Mouse (Mus musculus): ENCODE measurements around the gene Bbs1.

DNA sequence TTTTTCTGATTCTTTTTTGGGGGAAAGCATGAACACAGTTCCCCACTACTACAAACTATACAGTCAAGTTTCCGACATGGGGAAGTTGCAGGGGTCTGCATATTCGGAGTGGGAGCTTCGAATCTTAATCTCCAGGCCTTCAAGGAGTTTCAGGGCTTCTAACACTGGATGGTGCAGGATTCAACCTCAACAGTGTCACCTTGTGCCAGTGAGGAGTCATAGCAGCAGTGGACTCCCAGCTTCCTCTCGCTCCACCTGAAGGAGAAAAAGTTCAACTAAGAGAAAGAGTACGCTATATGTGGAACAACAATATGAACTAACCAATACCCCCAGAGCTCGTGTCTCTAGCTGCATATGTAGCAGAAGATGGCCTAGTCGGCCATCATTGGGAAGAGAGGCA lies 58.9 kb downstream of the Bbs1 start:
- TF ChIP-seq CTCF (IDR thresholded peaks at IDR 0.05; ENCODE audit: borderline replicate concordance, insufficient read depth, low read length) (peak; percentile 62; the same call in 1 of the 2 replicates), POLR2A (IDR thresholded peaks at IDR 0.05; ENCODE audit: low read depth, low read length) (no peak)
